Comparison of ENCODE assay signal across 8 mouse cellular contexts in genomic region chr1:36244058-36244827, GRCm38 (mm10). TPM values are rescaled to one million over a fixed set of nuclear protein-coding genes. Genes with fewer than 3 reads are reported as not detected.
A peak's percentile ranks its signal among the peaks of the same experiment; 100 is the strongest.
DNase-seq lines count a peak whose midpoint lies in the region; ATAC-seq lines count a peak whose summit lies in the region.

Gene Uggt1, minus strand, starts transcription at chr1:36244720.

- 0 out of 2 replicates have a peak within 1 kb of the TSS, but pooled peaks have one; percentile 3 for H3K27ac ChIP-seq in brown adipose tissue, adult 24 weeks (replicated peaks; ENCODE audit: low read depth, low read length)
- H3K27ac ChIP-seq in heart, embryonic 13.5 days (replicated peaks) = peak within 1 kb of the TSS; percentile 83
- H3K27ac ChIP-seq in liver, embryonic 12.5 days = peak within 1 kb of the TSS; percentile 89
- H3K27ac ChIP-seq in stomach, embryonic 15.5 days = peak within 1 kb of the TSS; percentile 85

- no peaks in the 10 kb centered on the region for H3K27me3 ChIP-seq in heart, embryonic 13.5 days (replicated peaks)
- no peaks in the 10 kb centered on the region; the same call in 1 of the 2 replicates for H3K27me3 ChIP-seq in liver, embryonic 12.5 days (replicated peaks)
- no peaks in the 10 kb centered on the region for H3K27me3 ChIP-seq in stomach, embryonic 15.5 days (replicated peaks)

- no peaks in the 10 kb centered on the region for H3K36me3 ChIP-seq in heart, embryonic 13.5 days
- no peaks in the 10 kb centered on the region for H3K36me3 ChIP-seq in liver, embryonic 12.5 days
- H3K36me3 ChIP-seq in stomach, embryonic 15.5 days = no peaks in the 10 kb centered on the region

- peak; percentile 85 for ATAC-seq in heart, embryonic 13.5 days (ENCODE audit: extremely low read depth, insufficient number of reproducible peaks, low FRiP score, low TSS enrichment)
- ATAC-seq in liver, embryonic 12.5 days = peak; percentile 97
- peak; percentile 95 for ATAC-seq in stomach, embryonic 15.5 days (ENCODE audit: insufficient read depth, low FRiP score, low read depth)

- H3K9me3 ChIP-seq in heart, embryonic 13.5 days = no peaks in the 10 kb centered on the region
- no peaks in the 10 kb centered on the region for H3K9me3 ChIP-seq in liver, embryonic 12.5 days (replicated peaks)
- H3K9me3 ChIP-seq in stomach, embryonic 15.5 days = no peaks in the 10 kb centered on the region

- peak within 1 kb of the TSS; percentile 81 for H3K4me3 ChIP-seq in brown adipose tissue, adult 24 weeks (ENCODE audit: insufficient read depth, low read depth, low read length)
- H3K4me3 ChIP-seq in heart, embryonic 13.5 days = peak within 1 kb of the TSS; percentile 97
- H3K4me3 ChIP-seq in liver, embryonic 12.5 days = peak within 1 kb of the TSS; percentile 96
- peak within 1 kb of the TSS; percentile 86 for H3K4me3 ChIP-seq in stomach, embryonic 15.5 days (replicated peaks)

- peaks cover 7% of the 10 kb centered on the region; the same call in 1 of the 2 replicates for H3K4me1 ChIP-seq in brown adipose tissue, adult 24 weeks (ENCODE audit: control insufficient read depth, insufficient read depth, insufficient read length, low read length)
- H3K4me1 ChIP-seq in heart, embryonic 13.5 days = peaks cover 19% of the 10 kb centered on the region
- peaks cover 37% of the 10 kb centered on the region for H3K4me1 ChIP-seq in liver, embryonic 12.5 days
- H3K4me1 ChIP-seq in stomach, embryonic 15.5 days = peaks cover 5% of the 10 kb centered on the region; the same call in 1 of the 2 replicates

- peak within 1 kb of the TSS; percentile 94 for H3K4me2 ChIP-seq in heart, embryonic 13.5 days
- peak within 1 kb of the TSS; percentile 88 for H3K4me2 ChIP-seq in liver, embryonic 12.5 days
- peak within 1 kb of the TSS; percentile 72 for H3K4me2 ChIP-seq in stomach, embryonic 15.5 days

- 2% methylated on average over 49 of the region's 49 CpGs for WGBS in heart, embryonic 13.5 days
- 2% methylated on average over 49 of the region's 49 CpGs for whole genome bisulfite sequencing in liver, embryonic 12.5 days (ENCODE audit: insufficient replicate concordance)
- WGBS in stomach, embryonic 15.5 days = 1% methylated on average over 49 of the region's 49 CpGs

- H3K9ac ChIP-seq in heart, embryonic 13.5 days = peak within 1 kb of the TSS; percentile 84
- H3K9ac ChIP-seq in liver, embryonic 12.5 days = peak within 1 kb of the TSS; percentile 90
- H3K9ac ChIP-seq in stomach, embryonic 15.5 days = peak within 1 kb of the TSS; percentile 82

- DNase-seq in CD4-positive, CD25-positive, alpha-beta regulatory T cell, adult 2 months (ENCODE audit: low read depth, low spot score) = peak; percentile 93
- peak; percentile 74 for DNase-seq in fat pad, adult 2 months (ENCODE audit: extremely low read depth, low read depth, low spot score)
- peak; percentile 96 for DNase-seq in kidney, postnatal 10 days
- peak; percentile 92 to 94 for DNase-seq in natural killer cell, adult 2 months (ENCODE audit: low spot score in 2 of 2)

RNA-seq across cellular contexts. Expression of gene Uggt1, which starts in this region (rescaled TPM):
- 11.0 and 11.6 TPM in 2 replicates for polyA plus RNA-seq in brown adipose tissue, adult 24 weeks (2012; ENCODE audit: insufficient read depth, insufficient read length, missing spikeins)
- polyA plus RNA-seq in heart, embryonic 13.5 days (2015; fragmentation: Nextera tagmentation; extraction: Ambion mirVana) = 32.7 and 34.4 TPM in 2 replicates
- 28.5 and 29.0 TPM in 2 replicates for polyA plus RNA-seq in liver, embryonic 12.5 days (2016; fragmentation: Nextera tagmentation; extraction: Ambion mirVana)
- polyA plus RNA-seq in stomach, embryonic 15.5 days (2015; fragmentation: Nextera tagmentation; extraction: Ambion mirVana) = 52.8 and 60.3 TPM in 2 replicates

Comparison
In these comparisons a context has a peak if more than half of its experiments do, and no peak if none do; other contexts are left out.
1. Peak in every context shown above with its lines: DNase-seq, ATAC-seq, H3K4me3 ChIP-seq and H3K27ac ChIP-seq.
2. H3K27ac ChIP-seq: peak in every context shown above with its lines; median percentile 89 in liver, embryonic 12.5 days; 85 in stomach, embryonic 15.5 days; 83 in heart, embryonic 13.5 days; 3 in brown adipose tissue, adult 24 weeks.